ENCODE assay signal across 8 mouse cellular contexts in genomic region chr5:139344687-139345363, GRCm38 (mm10). TPM values are rescaled to one million over a fixed set of nuclear protein-coding genes. Genes with fewer than 3 reads are reported as not detected.
DNase-seq lines count a peak whose midpoint lies in the region; ATAC-seq and TF ChIP-seq lines count a peak whose summit lies in the region.

No protein-coding gene starts in this region.

- H3K27me3 ChIP-seq in embryonic facial prominence, embryonic 15.5 days: no peaks in the 10 kb centered on the region
- no peaks in the 10 kb centered on the region for H3K27me3 ChIP-seq in kidney, embryonic 14.5 days (ENCODE audit: control insufficient read depth, insufficient read depth, low read length)

- H3K4me1 ChIP-seq in bone marrow, adult 2 months (ENCODE audit: control insufficient read depth, insufficient read depth, low read length): no peaks in the 10 kb centered on the region; the same call in 1 of the 2 replicates
- H3K4me1 ChIP-seq in embryonic facial prominence, embryonic 15.5 days: peaks cover 30% of the 10 kb centered on the region
- peaks cover 13% of the 10 kb centered on the region; the same call in 1 of the 2 replicates for H3K4me1 ChIP-seq in kidney, embryonic 14.5 days (ENCODE audit: control insufficient read depth, insufficient read depth, low read length)

- peak overlapping the region; percentile 94 for H3K4me3 ChIP-seq in bone marrow, adult 2 months (replicated peaks; ENCODE audit: control insufficient read depth, low read depth, low read length)
- H3K4me3 ChIP-seq in embryonic facial prominence, embryonic 15.5 days (replicated peaks): peak overlapping the region; percentile 91
- H3K4me3 ChIP-seq in kidney, embryonic 14.5 days (ENCODE audit: low read length): peak overlapping the region; percentile 93

- H3K36me3 ChIP-seq in embryonic facial prominence, embryonic 15.5 days: peaks cover 26% of the 10 kb centered on the region
- H3K36me3 ChIP-seq in kidney, embryonic 14.5 days (ENCODE audit: control insufficient read depth, insufficient read depth, low read length): peaks cover 28% of the 10 kb centered on the region

- H3K9me3 ChIP-seq in embryonic facial prominence, embryonic 15.5 days (replicated peaks): no peaks in the 10 kb centered on the region
- no peaks in the 10 kb centered on the region for H3K9me3 ChIP-seq in kidney, embryonic 14.5 days (ENCODE audit: control insufficient read depth, low read length)

- TF ChIP-seq POLR2A in bone marrow, adult 2 months (IDR thresholded peaks at IDR 0.05; ENCODE audit: borderline replicate concordance, control insufficient read depth, low read depth, low read length): peak; percentile 83

- peak overlapping the region; percentile 87 for H3K4me2 ChIP-seq in embryonic facial prominence, embryonic 15.5 days (replicated peaks)
- peak overlapping the region; percentile 89 for H3K4me2 ChIP-seq in kidney, embryonic 14.5 days (replicated peaks; ENCODE audit: low read depth, low read length)

- peak; percentile 95 for DNase-seq in 416B (ENCODE audit: low read depth)
- peak; percentile 90 to 96 for DNase-seq in heart, adult 9 months (ENCODE audit: low spot score in 2 of 2)
- DNase-seq in liver: peak; percentile 98
- peak; percentile 99 for DNase-seq in spleen, postnatal 4 days (ENCODE audit: low spot score in 2 of 2)

- no peak for TF ChIP-seq CTCF in bone marrow, adult 2 months (IDR thresholded peaks at IDR 0.05; ENCODE audit: control insufficient read depth, insufficient read depth, low read length)

- H3K9ac ChIP-seq in embryonic facial prominence, embryonic 15.5 days: peak overlapping the region; percentile 92
- peak overlapping the region; percentile 92 for H3K9ac ChIP-seq in kidney, embryonic 14.5 days (ENCODE audit: low read depth, low read length)

- H3K27ac ChIP-seq in bone marrow, adult 2 months (ENCODE audit: control insufficient read depth, insufficient read depth, low read depth, low read length, poor library complexity): peak overlapping the region; percentile 64
- peak overlapping the region; percentile 82 for H3K27ac ChIP-seq in embryonic facial prominence, embryonic 15.5 days (replicated peaks)
- H3K27ac ChIP-seq in kidney, embryonic 14.5 days (ENCODE audit: low read depth, low read length): peak overlapping the region; percentile 83; the same call in 1 of the 2 replicates

- peak; percentile 90 for ATAC-seq in embryonic facial prominence, embryonic 15.5 days (ENCODE audit: insufficient number of reproducible peaks, low FRiP score, low TSS enrichment, low read depth)
- ATAC-seq in kidney, embryonic 14.5 days (ENCODE audit: low FRiP score, low TSS enrichment): peak; percentile 88
- peak; percentile 97 for ATAC-seq in monocyte, adult 5-6 weeks (replicated peaks; ENCODE audit: insufficient number of reproducible peaks, low FRiP score, low TSS enrichment, poor library complexity, severe bottlenecking)

- under 1% methylated on average over 33 of the region's 33 CpGs for WGBS in bone marrow, adult 2 months
- WGBS in embryonic facial prominence, embryonic 15.5 days: 1% methylated on average over 33 of the region's 33 CpGs
- under 1% methylated on average over 33 of the region's 33 CpGs for WGBS in kidney, embryonic 14.5 days

RNA-seq across cellular contexts. Expression of gene Cox19, which starts 6.4 kb away (rescaled TPM):
- 27.6 and 39.3 TPM in 2 replicates for polyA plus RNA-seq in bone marrow, adult 2 months (2011; ENCODE audit: insufficient read depth, insufficient read length, low replicate concordance, missing spikeins)
- 97.5 and 100 TPM in 2 replicates for polyA plus RNA-seq in embryonic facial prominence, embryonic 15.5 days (2015; fragmentation: Nextera tagmentation; extraction: Ambion mirVana)
- 105 and 119 TPM in 2 replicates for polyA plus RNA-seq in kidney, embryonic 14.5 days (2014; fragmentation: Nextera tagmentation; extraction: Ambion mirVana)
- 9.5 to 46.4 TPM (median 15.2 TPM) in 3 replicates for total RNA-seq in monocyte, adult 5-6 weeks (2017)

RNA-seq across cellular contexts. Expression of gene Cyp2w1, which starts 7.6 kb away (rescaled TPM):
- polyA plus RNA-seq in bone marrow, adult 2 months (2011; ENCODE audit: insufficient read depth, insufficient read length, low replicate concordance, missing spikeins): not detected in 2 replicates
- 24.0 and 32.3 TPM in 2 replicates for polyA plus RNA-seq in embryonic facial prominence, embryonic 15.5 days (2015; fragmentation: Nextera tagmentation; extraction: Ambion mirVana)
- not detected in 2 replicates for polyA plus RNA-seq in kidney, embryonic 14.5 days (2014; fragmentation: Nextera tagmentation; extraction: Ambion mirVana)
- not detected in 3 replicates for total RNA-seq in monocyte, adult 5-6 weeks (2017)

RNA-seq across cellular contexts. Expression of gene Adap1, which starts 19.4 kb away (rescaled TPM):
- polyA plus RNA-seq in bone marrow, adult 2 months (2011; ENCODE audit: insufficient read depth, insufficient read length, low replicate concordance, missing spikeins): 12.1 and 26.4 TPM in 2 replicates
- 2.5 and 2.9 TPM in 2 replicates for polyA plus RNA-seq in embryonic facial prominence, embryonic 15.5 days (2015; fragmentation: Nextera tagmentation; extraction: Ambion mirVana)
- 0.89 and 1.2 TPM in 2 replicates for polyA plus RNA-seq in kidney, embryonic 14.5 days (2014; fragmentation: Nextera tagmentation; extraction: Ambion mirVana)
- total RNA-seq in monocyte, adult 5-6 weeks (2017): 67.3 to 90.2 TPM (median 72.6 TPM) in 3 replicates

RNA-seq across cellular contexts. Expression of gene Gpr146, which starts 32.7 kb away (rescaled TPM):
- polyA plus RNA-seq in bone marrow, adult 2 months (2011; ENCODE audit: insufficient read depth, insufficient read length, low replicate concordance, missing spikeins): 14.6 and 20.1 TPM in 2 replicates
- polyA plus RNA-seq in embryonic facial prominence, embryonic 15.5 days (2015; fragmentation: Nextera tagmentation; extraction: Ambion mirVana): 2.9 and 3.4 TPM in 2 replicates
- polyA plus RNA-seq in kidney, embryonic 14.5 days (2014; fragmentation: Nextera tagmentation; extraction: Ambion mirVana): 2.7 and 3.1 TPM in 2 replicates
- total RNA-seq in monocyte, adult 5-6 weeks (2017): 6.9 to 10.8 TPM (median 9.8 TPM) in 3 replicates

Comparison
In these comparisons a context has a peak if more than half of its experiments do, and no peak if none do; other contexts are left out.
1. Peak in every context shown above with its lines: DNase-seq, ATAC-seq, H3K4me3 ChIP-seq and H3K27ac ChIP-seq.
2. RNA of gene Cyp2w1, which starts 7.6 kb away (polyA plus RNA-seq): 24.0 to 32.3 TPM in embryonic facial prominence, embryonic 15.5 days; not detected in bone marrow, adult 2 months and not detected in kidney, embryonic 14.5 days; every median in the first group is over 10 times any median in the second.